Mouse (Mus musculus) small intestine, adult 2 months (tissue): Measurements from ENCODE around the gene Scimp.

Source experiments
- CTCF ChIP-seq: fragments of 200-500 bp; IDR thresholded peaks from 2 replicates; pipeline ENCODE4 v1.5.1; 2012; ENCODE audit warnings: low read depth, mild to moderate bottlenecking, control low read depth, inconsistent platforms, low read length, moderate library complexity, mixed read lengths; ENCODE audit not compliant: insufficient replicate concordance, insufficient read length; ENCODE audit errors: extremely low read depth
- POLR2A ChIP-seq: fragments of 200-500 bp; IDR thresholded peaks from 2 replicates; pipeline ENCODE4 v1.6.1; 2012; ENCODE audit warnings: low read depth, mild to moderate bottlenecking, control low read depth, inconsistent platforms, low read length, moderate library complexity

DNA sequence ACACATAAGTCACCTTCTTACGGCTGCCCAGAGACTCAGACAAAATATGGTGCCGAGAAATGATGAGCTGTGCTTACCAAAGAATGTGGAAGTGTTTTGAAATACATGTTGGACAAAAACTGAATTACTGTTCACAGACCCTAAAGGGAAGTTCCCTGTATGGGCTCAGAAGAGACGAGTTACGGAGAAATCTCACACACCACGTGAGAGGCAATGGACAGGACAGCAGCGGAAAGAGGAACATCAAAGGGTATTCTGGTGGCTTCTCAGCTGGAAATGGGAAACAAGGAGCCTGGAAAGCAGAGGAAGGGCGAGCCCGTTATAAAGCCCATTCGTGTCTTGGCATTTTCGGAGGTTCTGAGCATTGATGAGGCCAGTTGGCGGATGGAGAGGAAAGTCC lies 25.3 kb downstream of the Scimp start:
- no peak for TF ChIP-seq POLR2A
- TF ChIP-seq CTCF: no peak
